In the genomic region with DNA sequence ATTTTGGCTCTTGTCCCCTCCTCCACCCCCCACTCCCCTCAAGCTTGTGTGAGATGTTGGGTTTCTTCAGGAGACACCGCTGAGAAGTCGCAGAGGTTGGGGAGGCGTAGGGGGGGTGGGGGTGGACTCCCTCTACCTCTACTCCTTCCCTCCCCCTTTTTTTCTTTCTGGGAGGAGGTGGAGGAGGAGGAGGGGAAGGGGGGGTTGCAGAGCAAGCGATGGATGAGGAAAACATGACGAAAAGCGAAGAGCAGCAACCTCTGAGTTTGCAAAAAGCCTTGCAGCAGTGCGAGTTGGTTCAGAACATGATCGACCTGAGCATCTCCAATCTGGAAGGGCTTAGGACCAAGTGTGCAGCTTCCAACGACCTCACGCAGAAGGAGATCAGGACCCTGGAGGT, we compare ENCODE assay signal across 8 mouse cellular contexts. TPM values are rescaled to one million over a fixed set of nuclear protein-coding genes. Genes with fewer than 3 reads are reported as not detected.
A peak's percentile ranks its signal among the peaks of the same experiment; 100 is the strongest.
DNase-seq lines count a peak whose midpoint lies in the region; ATAC-seq and TF ChIP-seq lines count a peak whose summit lies in the region.

No protein-coding gene starts in this region.

- DNase-seq in left cerebral cortex, adult 2 months (ENCODE audit: extremely low spot score in 1 of 2, low spot score in 2 of 2), result peak; percentile 16 to 17
- no peak for DNase-seq in left cerebral cortex, postnatal 10 days (ENCODE audit: extremely low spot score in 1 of 2, low spot score in 2 of 2)
- no peak for DNase-seq in embryonic facial prominence, embryonic 10.5 days (ENCODE audit: low spot score)
- peak; percentile 23 for DNase-seq in hindbrain, postnatal 0 days (ENCODE audit: low spot score)
- peak; percentile 35 for DNase-seq in neural tube, embryonic 11.5 days (ENCODE audit: low spot score)
- DNase-seq in adrenal gland, adult 2 months, result no peak
- DNase-seq in urinary bladder, postnatal 14 days (ENCODE audit: low spot score), result no peak
- DNase-seq in lung, postnatal 36 days, result no peak

- H3K9ac ChIP-seq in hindbrain, postnatal 0 days (replicated peaks; ENCODE audit: low read length), result peak overlapping the region; percentile 88
- peak overlapping the region; percentile 68 for H3K9ac ChIP-seq in neural tube, embryonic 11.5 days (ENCODE audit: low read length)

- H3K4me2 ChIP-seq in hindbrain, postnatal 0 days (ENCODE audit: low read depth, low read length), result peak overlapping the region; percentile 77
- H3K4me2 ChIP-seq in neural tube, embryonic 11.5 days (ENCODE audit: low read depth), result peak overlapping the region; percentile 89

- ATAC-seq in hindbrain, postnatal 0 days, result peak; percentile 22
- no peak; the same call in 1 of the 2 replicates for ATAC-seq in neural tube, embryonic 11.5 days (ENCODE audit: insufficient read depth, low FRiP score, low TSS enrichment)

- H3K36me3 ChIP-seq in embryonic facial prominence, embryonic 10.5 days (replicated peaks), result no peaks in the 10 kb centered on the region
- no peaks in the 10 kb centered on the region for H3K36me3 ChIP-seq in hindbrain, postnatal 0 days (ENCODE audit: insufficient read depth, low read length)
- no peaks in the 10 kb centered on the region for H3K36me3 ChIP-seq in neural tube, embryonic 11.5 days (ENCODE audit: control insufficient read depth, insufficient read depth, low read length)

- peak overlapping the region; percentile 95 for H3K27ac ChIP-seq in left cerebral cortex, adult 2 months
- peak overlapping the region; percentile 83; the same call in 1 of the 2 replicates for H3K27ac ChIP-seq in embryonic facial prominence, embryonic 10.5 days (replicated peaks)
- H3K27ac ChIP-seq in hindbrain, postnatal 0 days, result peak overlapping the region; percentile 98
- H3K27ac ChIP-seq in neural tube, embryonic 11.5 days (ENCODE audit: low read depth, low read length), result peak overlapping the region; percentile 79

- WGBS in embryonic facial prominence, embryonic 10.5 days, result 3% methylated on average over 10 of the region's 10 CpGs
- WGBS in hindbrain, postnatal 0 days, result 1% methylated on average over 10 of the region's 10 CpGs
- 8% methylated on average over 10 of the region's 10 CpGs for WGBS in neural tube, embryonic 11.5 days

- no peak for TF ChIP-seq CTCF in left cerebral cortex, adult 2 months (IDR thresholded peaks at IDR 0.05)
- no peak for TF ChIP-seq CTCF in hindbrain, postnatal 0 days (IDR thresholded peaks at IDR 0.05; ENCODE audit: low read depth)

- no peaks in the 10 kb centered on the region for H3K9me3 ChIP-seq in embryonic facial prominence, embryonic 10.5 days
- no peaks in the 10 kb centered on the region for H3K9me3 ChIP-seq in hindbrain, postnatal 0 days (ENCODE audit: low read length)
- H3K9me3 ChIP-seq in neural tube, embryonic 11.5 days (ENCODE audit: control insufficient read depth, low read length), result no peaks in the 10 kb centered on the region

- H3K27me3 ChIP-seq in embryonic facial prominence, embryonic 10.5 days (replicated peaks; ENCODE audit: low read depth, poor library complexity, severe bottlenecking), result peaks cover 85% of the 10 kb centered on the region
- H3K27me3 ChIP-seq in hindbrain, postnatal 0 days (ENCODE audit: insufficient read depth, low read length), result no peaks in the 10 kb centered on the region
- H3K27me3 ChIP-seq in neural tube, embryonic 11.5 days (ENCODE audit: control insufficient read depth, insufficient read depth, low read length), result peaks cover 12% of the 10 kb centered on the region

- intact Hi-C loops in left cerebral cortex, adult 2 months (cut with DNase I), result loop anchor here (1.0 kb wide), 2 partner anchors 57 to 79 kb away; a partner anchor contains a TSS
- intact Hi-C loops in left cerebral cortex, postnatal 10 days (cut with DNase I), result loop anchor here (5.0 kb wide), 1 partner anchor 78 kb away; no protein-coding TSS in a partner anchor

- peaks cover 22% of the 10 kb centered on the region for H3K4me1 ChIP-seq in embryonic facial prominence, embryonic 10.5 days
- 0 out of 2 replicates have a peak, but pooled peaks cover 4% of the 10 kb centered on the region for H3K4me1 ChIP-seq in hindbrain, postnatal 0 days (ENCODE audit: insufficient read depth, low read length)
- 0 out of 2 replicates have a peak, but pooled peaks cover 2% of the 10 kb centered on the region for H3K4me1 ChIP-seq in neural tube, embryonic 11.5 days (ENCODE audit: control insufficient read depth, insufficient read depth, low read length)

- H3K4me3 ChIP-seq in left cerebral cortex, adult 2 months, result peak overlapping the region; percentile 63
- H3K4me3 ChIP-seq in embryonic facial prominence, embryonic 10.5 days, result peak overlapping the region; percentile 80
- H3K4me3 ChIP-seq in hindbrain, postnatal 0 days (ENCODE audit: low read length), result peak overlapping the region; percentile 71
- peak overlapping the region; percentile 61 for H3K4me3 ChIP-seq in neural tube, embryonic 11.5 days (ENCODE audit: low read depth, low read length)

RNA-seq across cellular contexts. Expression of a gene that starts 0.8 kb away (rescaled TPM):
- total RNA-seq in left cerebral cortex, adult 2 months (2021), result 10 to 100 TPM; 40.8 to 47.2 TPM
- 10 to 100 TPM; 31.3 to 32.5 TPM for total RNA-seq in left cerebral cortex, postnatal 10 days (2021)
- 0.24 and 0.32 TPM in 2 replicates for polyA plus RNA-seq in embryonic facial prominence, embryonic 10.5 days (2016; fragmentation: Nextera tagmentation; extraction: Ambion mirVana)
- 10.7 and 12.6 TPM in 2 replicates for total RNA-seq in hindbrain, postnatal 0 days (2014; rRNA removed)
- 6.1 and 6.3 TPM in 2 replicates for polyA plus RNA-seq in hindbrain, postnatal 0 days (2015; fragmentation: Nextera tagmentation; extraction: Ambion mirVana)
- polyA plus RNA-seq in neural tube, embryonic 11.5 days (2014; fragmentation: Nextera tagmentation; extraction: Ambion mirVana), result 1.1 and 1.4 TPM in 2 replicates
- 1 to 10 TPM; 3.8 to 5.1 TPM for total RNA-seq in adrenal gland, adult 2 months (2021)
- polyA plus RNA-seq in adrenal gland, adult 2 months (2012; rRNA removed), result 0.46 and 0.92 TPM in 2 replicates

RNA-seq across cellular contexts. Expression of a gene that starts 25.8 kb away (rescaled TPM):
- 10 to 100 TPM; 16.1 to 16.7 TPM for total RNA-seq in left cerebral cortex, adult 2 months (2021)
- total RNA-seq in left cerebral cortex, postnatal 10 days (2021), result 10 to 100 TPM; 18.0 to 23.5 TPM
- polyA plus RNA-seq in embryonic facial prominence, embryonic 10.5 days (2016; fragmentation: Nextera tagmentation; extraction: Ambion mirVana), result 135 TPM in 2 replicates
- 16.6 and 17.8 TPM in 2 replicates for total RNA-seq in hindbrain, postnatal 0 days (2014; rRNA removed)
- polyA plus RNA-seq in hindbrain, postnatal 0 days (2015; fragmentation: Nextera tagmentation; extraction: Ambion mirVana), result 26.5 and 29.2 TPM in 2 replicates
- 84.9 and 90.2 TPM in 2 replicates for polyA plus RNA-seq in neural tube, embryonic 11.5 days (2014; fragmentation: Nextera tagmentation; extraction: Ambion mirVana)
- 1 to 10 TPM; 6.7 to 8.6 TPM for total RNA-seq in adrenal gland, adult 2 months (2021)
- polyA plus RNA-seq in adrenal gland, adult 2 months (2012; rRNA removed), result 10.0 and 11.5 TPM in 2 replicates

RNA-seq across cellular contexts. Expression of a gene that starts 57.5 kb away (rescaled TPM):
- 100 to 1,000 TPM; 302 TPM for total RNA-seq in left cerebral cortex, adult 2 months (2021)
- total RNA-seq in left cerebral cortex, postnatal 10 days (2021), result 100 to 1,000 TPM; 462 to 490 TPM
- polyA plus RNA-seq in embryonic facial prominence, embryonic 10.5 days (2016; fragmentation: Nextera tagmentation; extraction: Ambion mirVana), result 42.0 and 47.3 TPM in 2 replicates
- 412 and 421 TPM in 2 replicates for total RNA-seq in hindbrain, postnatal 0 days (2014; rRNA removed)
- 296 and 321 TPM in 2 replicates for polyA plus RNA-seq in hindbrain, postnatal 0 days (2015; fragmentation: Nextera tagmentation; extraction: Ambion mirVana)
- polyA plus RNA-seq in neural tube, embryonic 11.5 days (2014; fragmentation: Nextera tagmentation; extraction: Ambion mirVana), result 92.2 and 99.2 TPM in 2 replicates
- 100 to 1,000 TPM; 149 to 153 TPM for total RNA-seq in adrenal gland, adult 2 months (2021)
- polyA plus RNA-seq in adrenal gland, adult 2 months (2012; rRNA removed), result 179 and 211 TPM in 2 replicates

Comparison
In these comparisons a context has a peak if more than half of its experiments do, and no peak if none do; other contexts are left out.
1. DNase-seq: peak in left cerebral cortex, adult 2 months (2 of 2), hindbrain, postnatal 0 days (single experiment) and neural tube, embryonic 11.5 days (single experiment); none in left cerebral cortex, postnatal 10 days (0 of 2), embryonic facial prominence, embryonic 10.5 days (single experiment), adrenal gland, adult 2 months (single experiment), urinary bladder, postnatal 14 days (single experiment) and lung, postnatal 36 days (single experiment).
2. Peak in every context shown above with its lines, with median percentiles within 50 percentile points of each other: H3K27ac ChIP-seq and H3K4me3 ChIP-seq.